Mouse (Mus musculus): Measurements from ENCODE around the gene Add3. TPM values are rescaled to one million over a fixed set of nuclear protein-coding genes. Genes with fewer than 3 reads are reported as not detected.
A peak's percentile ranks its signal among the peaks of the same experiment; 100 is the strongest.

The Add3 gene
- total RNA-seq, 4 experiments from 2014 or later: 35.7 to 51.4 (median 39.9) TPM

DNA sequence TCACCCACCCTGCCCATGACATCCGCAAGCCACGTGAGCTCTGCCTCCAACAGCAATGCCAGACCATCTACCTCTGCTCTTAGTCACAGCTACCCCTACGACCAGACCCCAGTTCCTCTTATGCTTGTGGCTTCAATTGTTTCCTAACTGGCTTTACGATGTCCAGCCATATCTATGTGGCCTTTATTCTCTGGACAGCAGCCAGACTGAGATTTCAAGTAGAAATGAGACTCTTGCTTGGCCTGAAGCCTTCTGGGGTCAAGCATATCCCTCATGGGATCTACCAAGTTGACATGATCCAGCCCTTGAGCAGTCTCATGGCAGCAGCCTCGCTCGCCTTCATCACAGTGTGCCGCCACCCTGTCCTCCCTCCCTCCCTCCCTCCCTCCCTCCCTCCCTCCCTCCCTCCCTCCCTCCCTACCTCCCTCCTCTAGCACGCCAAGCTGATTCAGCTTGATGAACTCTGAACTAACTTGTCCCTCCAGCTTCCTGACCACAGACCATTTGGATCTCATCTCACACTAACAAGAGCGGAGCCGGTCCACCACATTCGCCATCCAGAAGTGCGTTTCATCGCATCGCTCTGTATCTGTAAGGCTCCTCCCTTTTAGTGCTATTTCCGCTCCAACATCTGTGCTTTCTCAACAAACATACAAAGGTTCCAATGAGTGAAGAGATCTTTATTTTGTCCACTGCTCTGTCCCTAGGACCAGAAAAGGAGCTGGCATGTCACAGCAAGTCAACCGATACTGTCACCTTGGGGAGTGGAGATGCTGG, 9.7 kb upstream of the Add3 start:
- DNase-seq (ENCODE audit: low spot score): peak; percentile 55

DNA sequence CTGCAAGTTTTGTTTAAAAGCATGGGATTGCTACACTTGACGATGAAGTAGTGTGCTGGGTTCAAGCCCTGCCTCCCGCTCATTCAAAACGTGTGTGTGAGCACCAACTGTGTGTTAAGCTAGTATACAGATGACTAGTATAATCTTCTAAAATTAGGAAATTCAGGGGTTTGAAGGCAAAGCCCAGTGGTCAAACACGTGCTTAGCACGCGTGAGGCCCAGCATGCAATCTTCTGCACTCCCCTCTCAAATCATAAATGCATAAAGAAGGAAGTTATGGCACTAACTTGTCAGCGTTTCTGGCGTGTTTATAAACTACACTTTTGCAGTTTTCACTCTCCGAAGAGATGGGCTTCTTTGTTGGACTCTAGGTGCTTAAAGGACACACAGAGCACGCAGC, 7.8 kb upstream of the Add3 start:
- no peak for DNase-seq (ENCODE audit: low spot score)

DNA sequence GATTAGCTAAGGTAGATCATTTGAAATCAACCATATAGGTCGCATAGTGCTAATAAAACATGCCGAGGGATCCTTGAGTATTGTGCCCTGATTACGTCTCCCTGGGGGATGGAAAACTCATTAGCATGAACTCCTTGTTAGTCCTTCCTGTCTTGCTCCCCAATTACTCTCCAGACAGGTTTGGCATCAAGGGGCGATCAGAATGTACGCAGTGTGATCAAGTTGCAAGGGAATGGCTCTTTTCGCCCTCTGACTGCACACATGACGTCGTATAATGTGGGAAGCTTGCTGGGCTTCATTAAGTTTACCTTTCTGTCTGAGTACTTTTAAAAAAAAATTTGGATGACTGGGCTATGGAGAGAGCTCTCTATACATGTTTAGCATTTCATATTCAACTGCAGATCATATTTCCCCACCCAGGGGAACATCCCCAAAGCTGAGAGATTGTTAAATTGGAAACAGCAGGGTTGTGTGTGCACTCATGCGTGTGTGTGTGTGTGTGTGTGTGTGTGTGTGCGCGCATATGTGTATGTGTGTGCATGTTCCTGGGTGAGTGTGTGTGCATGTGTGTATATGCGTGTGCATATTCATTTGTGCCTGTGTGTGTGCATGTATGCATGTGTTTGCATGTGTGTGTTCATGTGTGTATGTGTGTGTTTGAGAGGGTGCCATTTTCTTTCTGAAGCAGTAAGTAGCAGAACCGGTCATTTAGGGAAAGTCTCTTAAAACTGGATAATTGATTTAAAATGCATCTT, 3.7 kb upstream of the Add3 start:
- DNase-seq (ENCODE audit: low spot score): no peak

DNA sequence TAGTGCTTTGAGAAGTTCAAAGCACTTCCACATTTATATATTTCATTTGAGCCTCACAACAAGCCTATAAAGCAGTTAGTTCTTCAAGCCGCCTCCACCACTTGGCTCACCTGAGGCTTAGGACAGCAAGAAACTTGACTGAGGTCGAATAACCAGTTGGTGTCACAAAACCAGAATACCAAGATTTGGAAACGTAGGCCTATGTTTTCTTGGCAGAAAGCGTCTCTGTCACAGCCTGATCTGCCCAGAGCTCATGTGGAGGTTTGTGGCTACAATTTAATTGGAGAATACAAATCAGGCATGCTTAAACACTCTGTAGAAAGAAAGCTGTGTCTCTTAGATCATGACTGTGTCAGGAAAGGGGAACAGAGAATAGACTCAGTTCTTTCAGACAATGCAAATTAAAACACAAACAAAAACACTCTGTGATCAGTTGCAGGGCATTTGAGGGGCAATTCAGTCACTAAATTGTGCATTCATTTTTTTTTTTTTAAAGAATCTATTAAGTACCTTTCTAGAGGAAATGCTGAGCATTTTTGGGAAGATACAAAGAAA, 3.0 kb upstream of the Add3 start:
- no peak for DNase-seq (ENCODE audit: low spot score)

DNA sequence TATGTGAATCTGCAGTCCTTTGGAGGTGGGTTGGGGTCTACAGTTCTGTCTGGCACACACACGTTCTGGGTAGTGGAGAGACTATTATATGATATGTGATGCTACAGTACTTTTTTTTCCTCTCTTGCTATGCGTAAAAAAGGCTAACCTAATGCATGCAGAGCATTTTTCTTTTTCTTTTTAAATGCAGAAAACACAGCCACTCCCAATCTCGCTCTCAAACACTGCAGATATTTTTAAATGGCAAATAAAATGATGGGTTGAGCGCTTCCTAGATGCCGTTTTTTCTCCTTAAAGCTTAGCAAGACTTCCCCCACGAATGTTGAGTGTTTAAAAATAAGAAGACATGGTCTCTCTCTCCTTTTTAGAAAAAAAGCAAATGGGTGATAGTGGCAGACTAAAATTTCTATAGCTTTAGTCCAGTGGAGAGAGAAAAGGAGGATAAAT, 584 bp downstream of the Add3 start:
- DNase-seq (ENCODE audit: low spot score): no peak

DNA sequence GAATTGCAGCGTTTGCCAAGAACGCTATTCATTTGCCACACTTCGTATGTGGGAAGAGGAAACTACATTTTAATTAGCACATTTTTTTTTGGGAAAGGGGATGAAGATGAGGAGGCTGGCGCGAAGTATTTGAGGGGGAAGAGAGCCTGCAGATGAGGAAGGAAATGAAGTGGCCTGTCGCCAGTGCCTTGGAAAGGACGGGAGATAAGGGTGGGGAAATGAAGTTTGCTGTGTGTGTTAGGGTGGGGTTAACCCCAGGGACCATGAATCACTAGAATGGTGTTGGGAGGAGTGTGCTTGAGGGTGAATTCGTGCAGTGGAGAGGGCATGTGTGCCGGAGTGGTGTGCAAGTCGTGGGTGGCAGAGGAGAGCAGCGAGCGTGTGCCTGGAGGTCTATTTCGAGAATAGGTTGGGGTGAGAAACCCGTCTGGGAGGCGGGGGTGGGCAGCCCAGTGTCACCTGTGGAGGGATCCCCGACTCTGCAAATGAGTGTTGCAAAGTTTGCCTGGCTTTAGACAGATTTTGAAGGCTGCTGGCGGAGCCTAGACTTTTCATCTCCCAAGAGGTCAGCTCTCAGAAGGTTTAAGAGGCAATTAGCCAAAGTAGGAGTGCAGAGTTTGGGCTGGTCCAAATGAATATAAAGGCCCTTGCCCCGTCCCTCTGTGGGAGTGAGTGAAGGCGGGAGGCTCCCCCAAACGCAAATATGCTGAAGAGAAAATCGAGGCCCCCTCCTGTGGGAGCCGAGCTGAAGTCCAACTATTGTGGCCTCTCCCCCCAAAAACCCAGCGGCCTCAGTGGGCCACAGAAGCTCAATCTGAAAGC, 1.2 kb downstream of the Add3 start:
- DNase-seq (ENCODE audit: low spot score): peak; percentile 85

DNA sequence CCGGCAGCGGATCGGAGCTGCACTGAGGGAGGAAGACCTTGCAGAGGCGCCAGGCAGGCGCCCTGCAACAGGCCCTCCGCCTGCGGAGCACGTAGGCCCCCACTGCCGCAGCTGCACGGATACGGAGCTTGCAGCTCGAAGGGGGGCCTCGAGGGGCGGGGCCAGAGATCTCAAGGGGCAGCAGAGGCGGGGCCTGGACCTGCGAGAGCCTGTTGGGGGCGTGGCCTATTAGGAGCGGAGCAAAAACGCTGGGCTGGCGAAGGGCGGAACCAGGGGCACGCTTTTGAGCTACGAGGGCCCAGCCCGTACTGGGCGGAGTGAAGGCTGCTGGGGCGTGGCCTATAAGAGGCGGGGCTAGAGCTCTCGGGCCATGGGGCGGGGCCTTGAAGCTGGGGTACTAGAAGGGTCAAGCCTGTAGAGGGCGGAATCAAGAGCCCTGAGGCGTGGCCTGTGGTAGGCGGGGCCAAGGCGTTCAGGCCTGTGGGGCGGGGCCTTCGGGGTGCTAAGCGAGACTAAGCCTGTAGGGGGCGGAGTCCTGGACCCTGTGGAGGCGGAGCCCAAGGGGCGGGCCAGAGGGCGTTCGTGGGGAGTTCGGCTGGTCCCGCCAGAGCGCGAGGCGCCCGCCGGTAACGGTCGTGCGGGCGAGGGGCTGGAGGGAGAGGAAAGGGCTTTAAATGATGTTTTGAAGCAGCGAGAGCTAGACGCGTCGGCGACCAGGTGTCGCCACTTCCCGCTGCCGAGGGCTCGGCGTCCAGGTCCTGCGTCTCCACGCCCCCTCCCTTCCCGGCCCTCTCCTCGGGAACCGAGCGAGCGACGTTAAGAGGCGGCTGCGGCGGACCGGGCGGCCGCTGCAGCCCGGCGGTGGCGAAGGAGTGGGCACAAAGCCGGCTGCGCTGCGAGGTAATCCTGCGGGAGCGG, 2.2 kb downstream of the Add3 start:
- peak; percentile 100 for DNase-seq (ENCODE audit: low spot score)

DNA sequence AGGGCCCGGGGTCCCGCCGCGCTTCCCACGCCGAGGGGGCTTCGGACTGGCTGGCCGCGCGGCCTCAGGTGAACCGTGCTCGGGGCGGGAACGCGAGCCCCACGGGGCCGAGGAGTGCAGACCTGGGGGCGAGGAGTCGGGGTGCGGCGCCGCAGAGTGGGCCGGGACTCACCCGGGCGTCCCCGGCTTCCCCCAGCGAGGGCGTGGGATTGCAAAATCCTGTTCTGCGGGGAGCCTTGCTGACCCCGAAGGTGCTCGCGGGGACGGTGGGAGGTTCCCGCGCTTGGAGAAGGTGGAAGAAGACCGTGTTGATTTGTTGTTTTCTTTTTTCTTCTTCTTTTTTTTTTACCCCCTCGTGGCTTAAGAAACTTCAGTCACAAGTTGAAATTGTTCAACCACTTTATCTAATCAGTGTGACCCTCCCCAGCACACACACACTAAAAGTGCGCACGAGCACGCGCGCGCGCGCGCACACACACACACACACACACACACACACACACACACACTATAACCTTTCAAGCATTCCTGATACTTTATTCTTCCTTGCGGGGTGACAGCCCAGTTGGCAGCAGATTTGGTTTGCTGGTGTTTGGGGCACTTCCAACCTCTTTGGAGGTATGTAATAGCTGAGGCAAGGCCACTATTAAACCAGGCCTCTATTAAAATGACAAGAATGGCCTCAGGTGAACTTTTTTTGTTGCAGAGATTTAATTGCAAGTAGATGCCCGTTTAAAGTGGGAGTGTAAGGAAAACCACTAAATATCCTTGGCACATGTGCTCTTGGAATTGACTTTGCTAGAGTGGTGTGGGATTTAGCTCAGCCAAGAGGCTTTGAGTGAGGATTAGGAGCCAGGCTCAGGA, 3.1 kb downstream of the Add3 start:
- DNase-seq (ENCODE audit: low spot score): no peak

DNA sequence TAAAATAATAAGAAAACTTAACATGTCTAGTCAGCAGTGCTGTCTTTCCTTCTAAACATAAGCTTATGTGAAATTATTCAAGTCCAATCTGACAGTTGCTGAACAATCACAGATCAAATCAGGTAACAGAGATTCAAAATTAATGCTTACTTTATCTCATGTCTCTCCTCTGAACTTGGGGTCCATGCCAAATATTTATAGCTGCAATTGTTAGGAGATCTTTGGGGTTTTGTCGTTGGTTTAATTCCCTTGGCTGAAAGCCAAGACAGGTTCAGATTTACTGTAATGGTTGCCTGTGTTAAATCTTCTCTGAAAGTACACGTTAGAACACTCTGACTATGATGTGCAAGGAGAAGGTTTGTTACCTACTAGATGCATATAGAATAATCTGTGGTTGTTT, 4.8 kb downstream of the Add3 start:
- DNase-seq (ENCODE audit: low spot score): no peak

DNA sequence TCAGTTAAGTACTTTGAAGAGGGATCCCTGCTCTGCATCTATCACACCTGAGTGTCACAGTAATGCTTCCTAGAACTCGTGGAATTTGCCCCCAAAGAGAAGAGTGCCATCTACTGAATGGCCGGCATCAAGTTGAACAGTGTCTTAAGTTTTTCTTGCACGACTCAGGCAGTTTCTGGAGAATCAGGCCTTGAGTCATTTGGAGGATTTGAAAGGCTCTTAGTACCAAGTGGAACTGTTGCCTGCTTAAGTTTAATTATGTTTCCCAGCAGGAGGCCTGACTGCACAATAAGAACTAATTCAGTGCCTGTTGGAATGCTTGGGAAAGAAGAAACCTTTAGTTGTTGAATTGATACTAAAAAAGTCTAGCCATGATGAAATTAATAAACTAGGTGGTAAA, 9.1 kb downstream of the Add3 start:
- no peak for DNase-seq (ENCODE audit: low spot score)

DNA sequence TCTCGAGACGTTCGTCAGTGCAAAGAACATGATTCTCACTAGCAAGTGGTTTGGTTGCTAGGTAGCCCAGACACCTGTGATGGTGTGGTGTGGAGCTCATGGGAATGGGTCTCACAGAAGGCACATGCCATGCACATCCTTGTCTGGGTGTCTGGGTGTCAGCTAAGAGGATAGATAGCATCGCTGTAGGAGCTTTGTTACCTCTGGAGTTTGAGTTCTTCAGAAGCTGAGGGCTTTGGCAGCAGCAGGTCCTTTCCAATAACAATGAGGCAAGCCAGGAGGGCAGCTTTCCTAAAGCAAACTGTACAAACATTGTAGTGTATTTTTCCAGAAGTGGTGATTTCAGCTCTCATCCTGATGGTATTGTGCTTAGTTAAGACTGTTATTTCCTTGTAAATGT, 12.2 kb downstream of the Add3 start:
- no peak for DNase-seq (ENCODE audit: low spot score)

DNA sequence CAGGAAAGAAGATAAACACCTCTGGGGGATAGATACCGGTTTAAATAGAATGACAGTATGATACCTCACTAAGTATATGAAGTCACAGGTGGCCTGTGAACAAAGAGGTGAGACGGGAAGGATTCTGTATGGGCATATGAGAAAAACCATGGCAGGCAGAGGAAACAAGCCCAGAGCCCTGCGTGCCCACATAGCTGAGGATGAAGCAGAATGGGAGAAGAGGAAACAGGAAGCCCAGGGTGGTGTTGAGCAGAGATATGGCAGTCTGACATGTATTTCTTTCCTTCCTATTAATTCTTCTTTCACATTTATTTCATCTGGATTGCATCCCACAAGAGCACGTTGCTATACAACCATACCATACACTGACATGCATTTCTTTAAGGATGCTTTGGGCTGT, 12.9 kb downstream of the Add3 start:
- DNase-seq (ENCODE audit: low spot score): no peak

DNA sequence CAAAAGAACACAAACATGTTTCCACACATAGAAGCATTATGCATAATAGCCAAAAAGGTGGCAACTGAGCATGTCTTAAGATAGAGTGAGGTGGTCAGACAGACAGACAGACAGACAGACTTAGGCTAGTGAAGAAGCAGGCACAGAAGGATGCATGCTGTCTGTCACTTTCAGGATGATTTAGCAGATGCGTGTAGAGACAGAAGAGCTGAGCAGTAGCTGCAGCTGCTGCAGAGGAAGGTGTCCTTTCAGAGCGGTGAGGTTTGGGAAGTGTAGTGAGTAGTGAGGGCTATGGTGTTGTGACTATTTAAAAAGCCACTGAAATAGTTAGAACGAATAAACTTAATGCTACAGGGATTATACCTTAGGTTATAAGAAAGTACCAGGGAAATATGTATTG, 13.9 kb downstream of the Add3 start:
- DNase-seq (ENCODE audit: low spot score): no peak

DNA sequence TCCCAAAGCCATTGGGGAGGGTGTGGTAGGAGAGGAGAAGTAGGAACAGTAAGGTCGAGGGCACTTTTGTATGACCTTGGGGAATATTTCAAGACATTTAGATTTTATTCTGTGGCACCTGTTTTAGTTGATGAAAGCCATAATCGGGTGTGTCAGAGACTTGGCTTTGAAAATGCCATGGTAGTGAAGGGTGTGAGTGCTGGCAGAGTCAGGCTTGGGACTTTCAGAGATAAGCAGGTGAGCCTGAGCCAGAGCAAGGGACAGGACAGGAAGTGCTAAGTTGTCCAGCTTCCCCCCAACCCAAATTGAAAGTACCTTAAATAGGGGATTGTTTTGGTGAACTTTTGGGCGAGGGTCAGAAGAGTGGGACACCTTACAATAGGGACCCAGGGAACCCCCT, 16.1 kb downstream of the Add3 start:
- DNase-seq (ENCODE audit: low spot score): no peak

DNA sequence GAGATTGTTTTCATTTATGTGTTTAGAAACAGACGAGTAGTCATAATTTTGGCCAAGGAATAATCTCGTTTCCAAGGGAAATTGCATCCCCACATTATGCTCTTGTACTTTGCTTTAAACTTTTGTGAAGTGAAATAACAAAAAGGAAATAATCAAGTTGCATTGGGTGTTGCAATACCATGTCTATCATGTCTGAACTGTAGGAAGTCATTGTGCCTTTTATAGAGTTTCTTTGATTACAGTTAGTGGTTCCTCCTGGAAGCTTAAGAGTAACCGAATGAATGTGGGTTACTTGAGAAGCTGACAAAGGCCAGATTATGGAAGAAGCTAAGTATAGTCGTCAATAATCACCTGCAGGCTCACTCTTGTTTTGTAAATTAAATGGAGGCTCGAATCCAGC, 16.9 kb downstream of the Add3 start:
- no peak for DNase-seq (ENCODE audit: low spot score)

DNA sequence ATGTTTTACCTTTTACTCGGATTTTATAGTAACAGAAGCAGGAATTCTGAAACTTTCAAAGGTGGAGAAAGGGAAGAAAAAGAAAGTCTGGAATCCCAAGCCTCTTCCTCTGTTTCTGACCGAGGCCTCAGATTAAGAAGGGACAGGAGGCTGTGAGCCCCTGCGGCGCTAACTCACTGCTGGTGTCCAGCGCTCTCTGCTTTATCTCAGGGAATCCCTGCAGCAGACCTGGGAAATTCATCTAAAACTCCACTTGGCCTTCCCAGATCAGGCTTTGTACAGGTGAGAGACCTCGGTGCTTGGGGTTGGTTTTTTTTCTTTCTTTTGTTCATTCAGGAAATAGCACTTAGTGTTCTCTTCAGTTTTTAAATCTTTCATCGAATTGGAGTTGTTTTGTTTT, 19.1 kb downstream of the Add3 start:
- no peak for DNase-seq (ENCODE audit: low spot score)

DNA sequence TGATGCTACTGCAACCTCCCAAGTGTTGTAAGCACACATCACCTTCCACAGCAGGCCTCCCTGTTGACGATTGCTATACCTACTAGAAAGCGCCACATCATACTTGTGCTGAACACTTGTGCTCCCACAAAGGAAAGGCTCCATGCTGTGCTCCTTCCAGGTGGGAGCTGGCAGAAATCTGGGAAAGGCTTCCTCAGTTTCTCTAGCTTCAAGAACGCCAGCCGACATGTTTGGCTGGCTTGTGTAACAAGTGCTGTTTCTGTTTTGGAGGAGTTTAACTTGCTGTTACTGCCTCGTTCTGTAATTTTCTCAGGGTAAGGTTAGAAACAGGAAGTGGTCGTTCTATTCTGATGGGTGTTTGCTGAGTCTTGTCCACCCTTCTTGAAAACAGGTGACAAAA, 22.7 kb downstream of the Add3 start:
- DNase-seq (ENCODE audit: low spot score): no peak

DNA sequence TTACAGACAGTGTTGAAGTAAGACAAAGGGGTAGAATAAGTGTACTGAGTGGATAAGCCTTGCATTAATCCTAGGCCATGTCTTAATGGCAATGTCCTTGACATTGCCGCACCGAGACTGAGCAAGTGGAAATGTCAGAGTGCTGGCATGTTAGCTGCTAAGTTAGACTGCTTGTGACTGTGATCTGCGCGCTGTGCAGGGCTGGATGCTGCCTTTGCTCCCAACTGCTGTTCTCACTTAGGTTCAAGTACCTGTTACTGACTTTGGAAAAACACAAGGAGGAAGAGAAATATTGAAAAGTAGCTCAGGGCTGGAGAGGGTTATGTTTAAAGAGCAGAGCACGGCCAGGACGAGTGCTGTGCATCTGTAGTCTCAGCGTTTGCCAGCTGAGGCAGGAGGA, 24.4 kb downstream of the Add3 start:
- no peak for DNase-seq (ENCODE audit: low spot score)

DNA sequence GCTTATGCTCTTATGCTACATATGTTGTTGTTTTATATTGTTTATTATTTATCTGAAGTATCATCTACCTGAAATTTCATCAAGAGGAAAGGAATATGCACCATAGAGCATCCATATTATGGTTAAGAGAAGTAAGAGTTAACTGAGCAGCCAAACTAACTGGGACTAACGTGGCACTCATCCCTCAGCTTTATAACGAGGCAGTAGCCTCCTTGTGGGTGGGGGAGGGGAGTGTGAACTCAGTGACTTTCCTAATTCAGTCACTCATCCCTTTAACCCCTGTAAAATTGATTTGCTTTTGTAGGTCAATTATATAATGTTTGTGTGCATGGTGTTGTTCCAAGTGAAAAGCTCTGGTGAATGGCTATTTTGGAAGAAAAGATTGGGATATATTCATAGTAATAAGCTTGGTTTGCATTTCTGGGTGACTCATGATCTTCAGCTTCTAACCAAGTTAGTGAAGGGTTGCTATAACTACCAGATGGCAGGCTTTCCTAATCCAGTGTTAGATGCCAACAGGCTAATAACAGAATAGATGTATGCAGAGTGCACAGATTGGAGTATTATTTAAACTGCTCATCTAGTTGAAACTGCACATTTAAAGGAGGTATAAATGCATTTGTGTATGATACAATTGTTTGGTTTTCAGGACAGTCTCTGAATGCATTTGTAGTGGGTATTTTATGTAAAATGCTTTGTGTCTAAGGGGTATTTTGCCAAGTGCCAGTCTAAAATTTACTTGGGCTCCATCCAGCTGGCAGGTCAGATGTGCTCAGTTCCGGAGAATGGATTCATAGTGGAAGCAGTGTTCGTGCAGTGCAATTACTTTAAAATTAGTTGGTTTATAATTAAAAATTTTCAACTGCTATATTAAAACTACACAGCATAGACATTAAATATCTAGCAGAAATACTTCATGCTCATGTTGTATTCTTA, 25.3 kb downstream of the Add3 start:
- no peak for DNase-seq (ENCODE audit: low spot score)

Measured in heart, adult 8-10 months (tissue).